Mouse (Mus musculus): ENCODE data around the gene C530008M17Rik.

GRCm38 (mm10) chr5:76645091-76645868 lies 11.0 kb upstream of the C530008M17Rik start:
- TF ChIP-seq POLR2A (IDR thresholded peaks at IDR 0.05; ENCODE audit: extremely low read depth, insufficient read depth, low read length) (no peak), CTCF (IDR thresholded peaks at IDR 0.05; ENCODE audit: extremely low read depth, insufficient read depth, low read length) (no peak)

Data from cortical plate, adult 2 months (tissue).